Mouse (Mus musculus) lung, postnatal 14 days (tissue): ENCODE measurements around the gene Xrcc3.

ENCODE experiments used
- DNase-seq: peaks from one replicate; pipeline ENCODE4 v3.0.0; 2021

Xrcc3 gene

GRCm38 (mm10) chr12:111770651-111771050 is 43.0 kb downstream of the Xrcc3 start:
- DNase-seq = no peak

- no peak for DNase-seq
Observed at GRCm38 (mm10) chr12:111769816-111770577, 43.7 kb downstream of the Xrcc3 start.

- peak; percentile 79 for DNase-seq
Observed at GRCm38 (mm10) chr12:111769306-111769705, 44.4 kb downstream of the Xrcc3 start.

GRCm38 (mm10) chr12:111768322-111768928 is 45.2 kb downstream of the Xrcc3 start:
- DNase-seq = no peak

- no peak for DNase-seq
Observed at GRCm38 (mm10) chr12:111766313-111767236, 47.1 kb downstream of the Xrcc3 start.

GRCm38 (mm10) chr12:111762620-111763280 is 50.9 kb downstream of the Xrcc3 start:
- DNase-seq = no peak

GRCm38 (mm10) chr12:111760306-111760908 is 53.3 kb downstream of the Xrcc3 start:
- no peak for DNase-seq

GRCm38 (mm10) chr12:111759176-111760061 is 54.3 kb downstream of the Xrcc3 start:
- DNase-seq = peak; percentile 73

GRCm38 (mm10) chr12:111758381-111759175 is 55.1 kb downstream of the Xrcc3 start, which contains the start of gene Klc1:
Gene Klc1, plus strand, starts transcription at chr12:111758849.
- DNase-seq = peak; percentile 80

- no peak for DNase-seq
Observed at GRCm38 (mm10) chr12:111757561-111758325, 55.9 kb downstream of the Xrcc3 start.

GRCm38 (mm10) chr12:111756698-111757082 is 57.0 kb downstream of the Xrcc3 start:
- no peak for DNase-seq

- no peak for DNase-seq
Observed at GRCm38 (mm10) chr12:111756082-111756697, 57.5 kb downstream of the Xrcc3 start.

GRCm38 (mm10) chr12:111755231-111755630 is 58.4 kb downstream of the Xrcc3 start:
- DNase-seq = no peak

GRCm38 (mm10) chr12:111754710-111755109 is 59.0 kb downstream of the Xrcc3 start:
- DNase-seq = no peak

- no peak for DNase-seq
Observed at GRCm38 (mm10) chr12:111753347-111753746, 60.3 kb downstream of the Xrcc3 start.
